Mouse (Mus musculus) bone marrow macrophage, adult 2 months (primary cell): ENCODE data around the gene Col15a1. TPM values are rescaled to one million over a fixed set of nuclear protein-coding genes. Genes with fewer than 3 reads are reported as not detected.

Experiments used
- H3K27ac ChIP-seq: 2 replicates; pipeline ENCODE4 v1.5.1; 2012; ENCODE audit warnings: low read depth, low read length; ENCODE audit not compliant: insufficient read depth
- H3K4me1 ChIP-seq: 2 replicates; pipeline ENCODE4 v1.6.1; 2012; ENCODE audit warnings: low read length; ENCODE audit not compliant: control insufficient read depth, insufficient read depth
- H3K4me3 ChIP-seq: 2 replicates; pipeline ENCODE4 v1.5.1; 2012; ENCODE audit warnings: mild to moderate bottlenecking, low read length, moderate library complexity; ENCODE audit not compliant: insufficient read depth
- CTCF ChIP-seq: IDR thresholded peaks from 2 replicates; pipeline ENCODE4 v1.5.1; 2012; ENCODE audit warnings: low read depth, mild to moderate bottlenecking, low read length, moderate library complexity
- POLR2A ChIP-seq: IDR thresholded peaks from 2 replicates; pipeline ENCODE4 v1.6.1; 2012; ENCODE audit warnings: mild to moderate bottlenecking, low read depth, low read length, borderline replicate concordance
- polyA plus RNA-seq: library from polyadenylated mRNA; stranded (reverse); fragments of >200 nt; gene quantifications from 2 replicates; pipeline ENCODE4 v1.2.4, GENCODE M21; 2012; ENCODE audit not compliant: missing spikeins, insufficient read depth, insufficient read length

The Col15a1 gene
- polyA plus RNA-seq, 1 experiment = 2.0 TPM

DNA sequence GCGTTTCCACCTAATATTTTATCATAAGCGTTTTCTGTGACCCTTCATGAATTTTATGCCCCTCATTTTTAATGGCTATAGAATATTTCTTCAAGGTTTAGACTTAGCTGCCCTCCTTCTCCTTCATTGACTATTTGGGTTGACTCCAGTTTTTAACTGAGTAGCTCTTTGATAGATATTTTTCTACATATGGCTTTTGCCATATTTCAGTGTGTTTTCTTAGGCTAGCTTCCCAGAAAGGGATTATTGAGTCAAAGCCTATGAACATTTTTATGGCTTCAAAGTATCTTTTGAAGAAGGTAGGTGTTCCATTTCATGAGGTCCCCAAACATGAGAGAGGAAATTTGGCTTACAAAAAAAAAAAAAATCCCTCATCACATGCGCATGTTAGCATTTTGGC, 11.8 kb upstream of the Col15a1 start:
- TF ChIP-seq CTCF = no peak
- no peak for TF ChIP-seq POLR2A
- H3K4me1 ChIP-seq = no peaks in the 10 kb centered on the region
- H3K27ac ChIP-seq = no peak overlapping the region
- H3K4me3 ChIP-seq = no peak overlapping the region

DNA sequence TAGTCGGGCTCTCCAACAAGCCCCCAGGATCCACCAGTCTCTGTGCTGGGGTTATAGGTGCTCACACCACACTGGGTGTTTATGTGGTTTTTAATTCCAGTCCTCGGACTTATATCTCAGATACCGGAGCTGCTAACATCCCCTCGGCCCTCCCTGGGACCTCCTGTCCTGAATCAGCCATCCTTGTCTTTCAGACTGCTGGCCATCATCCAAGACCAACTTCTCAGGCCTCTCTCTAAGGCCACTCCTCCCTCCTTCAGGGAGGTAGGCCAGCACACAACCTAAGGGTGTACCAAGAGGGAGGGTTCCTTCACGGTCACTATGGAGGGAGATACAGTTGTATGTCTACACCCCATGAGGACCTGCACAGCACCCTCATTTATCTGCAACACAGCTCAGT, 4.3 kb upstream of the Col15a1 start:
- H3K27ac ChIP-seq = no peak overlapping the region
- no peak overlapping the region for H3K4me3 ChIP-seq
- TF ChIP-seq CTCF = no peak
- TF ChIP-seq POLR2A = no peak
- no peaks in the 10 kb centered on the region for H3K4me1 ChIP-seq

DNA sequence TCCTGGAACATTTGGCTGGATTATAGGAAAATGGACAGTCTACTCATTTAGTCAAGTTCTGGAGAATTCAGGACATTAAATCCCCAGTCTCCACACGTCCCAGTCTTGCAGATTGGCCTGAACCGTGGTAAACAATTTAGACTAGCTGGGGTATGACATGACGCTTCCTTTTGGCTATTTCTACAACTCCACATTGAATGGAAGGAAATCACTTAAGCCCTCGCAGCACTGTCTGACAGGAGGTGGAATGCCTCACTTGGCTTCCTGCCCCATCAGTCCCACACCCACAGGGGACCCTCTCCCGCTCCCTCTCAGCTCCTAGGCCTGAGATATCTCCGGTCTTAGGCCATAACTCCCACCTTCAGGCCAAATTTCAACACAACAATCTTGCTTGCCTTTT, 2.1 kb upstream of the Col15a1 start:
- no peak overlapping the region for H3K4me3 ChIP-seq
- TF ChIP-seq POLR2A (no peak), CTCF (no peak)
- H3K4me1 ChIP-seq = no peaks in the 10 kb centered on the region
- no peak overlapping the region for H3K27ac ChIP-seq

DNA sequence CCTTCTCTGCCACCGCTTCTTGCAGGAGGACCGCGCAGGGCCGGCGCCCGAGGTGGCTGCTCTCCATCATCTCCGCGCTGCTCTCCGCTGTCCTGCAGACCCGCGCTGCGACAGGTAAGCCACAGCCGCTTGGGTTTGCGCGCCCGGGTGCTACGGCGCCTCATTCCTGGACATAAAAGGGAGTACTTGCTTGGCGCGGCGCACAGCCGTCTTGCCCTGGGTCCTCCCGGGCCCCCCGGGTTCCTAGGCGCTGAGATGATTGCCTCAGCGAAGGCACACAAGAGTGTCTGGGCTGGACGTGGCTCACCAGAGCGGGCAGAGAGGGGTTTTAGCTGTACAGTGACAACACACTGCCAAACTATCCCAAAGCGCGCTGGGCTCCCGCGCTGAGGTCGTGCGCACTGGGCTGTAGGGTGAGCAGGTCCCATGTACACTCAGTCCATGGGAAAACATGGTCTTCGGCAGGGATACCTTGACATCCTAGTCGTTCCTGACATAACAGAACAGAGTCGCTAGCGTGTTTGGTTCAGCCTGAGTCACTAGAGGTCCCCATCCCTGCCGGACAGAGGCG, 545 bp downstream of the Col15a1 start:
- TF ChIP-seq POLR2A (no peak), CTCF (no peak)
- Histone ChIP-seq H3K4me3 (no peak overlapping the region), H3K27ac (no peak overlapping the region), H3K4me1 (no peaks in the 10 kb centered on the region)

- TF ChIP-seq CTCF = no peak
- Histone ChIP-seq H3K27ac (no peak overlapping the region), H3K4me3 (no peak overlapping the region), H3K4me1 (no peaks in the 10 kb centered on the region)
These were observed 1.5 kb downstream of the Col15a1 start for GRCm38 (mm10) chr4:47209466-47209865.

DNA sequence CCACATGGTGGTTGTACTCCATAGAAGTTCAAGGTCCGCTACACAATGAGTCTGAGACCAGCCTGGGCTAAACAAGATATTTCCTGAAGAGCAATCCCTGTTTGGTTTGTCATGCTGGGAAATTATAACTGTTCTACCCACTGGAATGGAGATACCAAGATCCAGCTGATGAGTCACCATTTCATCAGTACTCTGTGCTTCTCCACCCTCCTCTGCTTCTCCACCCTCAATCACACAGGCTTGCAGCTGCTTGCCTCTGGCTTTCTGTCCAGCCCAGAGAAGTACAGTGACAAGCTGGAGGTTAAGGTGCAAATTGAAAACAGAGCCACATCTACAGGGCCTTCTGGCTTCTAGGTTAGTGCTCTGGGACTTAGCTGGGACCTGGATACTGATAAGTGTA, 10.9 kb downstream of the Col15a1 start:
- TF ChIP-seq CTCF = no peak
- no peak for TF ChIP-seq POLR2A
- Histone ChIP-seq H3K27ac (no peak overlapping the region), H3K4me3 (no peak overlapping the region), H3K4me1 (peaks cover 8% of the 10 kb centered on the region)

DNA sequence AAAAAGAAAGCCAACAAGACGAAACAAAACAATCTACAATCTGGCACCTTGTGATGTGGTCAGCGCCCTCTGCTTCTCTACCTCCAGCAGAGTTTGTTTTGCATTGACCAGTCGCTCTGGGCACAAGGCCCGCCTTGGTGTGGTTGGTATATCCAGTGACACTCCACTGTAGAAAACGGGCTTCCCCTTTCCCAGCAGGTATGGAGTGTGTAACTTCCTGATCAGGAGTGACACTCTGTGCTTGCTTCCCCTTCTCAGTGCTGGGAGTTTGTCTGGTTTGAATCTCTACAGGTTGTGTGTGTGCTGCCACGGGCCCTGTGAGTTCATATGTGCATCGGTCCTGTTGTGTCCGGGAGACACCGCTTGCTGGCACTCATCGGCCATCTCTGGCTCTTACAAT, 11.4 kb downstream of the Col15a1 start:
- Histone ChIP-seq H3K4me3 (no peak overlapping the region), H3K27ac (no peak overlapping the region), H3K4me1 (peaks cover 8% of the 10 kb centered on the region)
- TF ChIP-seq POLR2A (no peak), CTCF (no peak)

- Histone ChIP-seq H3K4me3 (no peak overlapping the region), H3K4me1 (peaks cover 8% of the 10 kb centered on the region), H3K27ac (no peak overlapping the region)
- TF ChIP-seq POLR2A (no peak), CTCF (no peak)
These were observed 12.6 kb downstream of the Col15a1 start for GRCm38 (mm10) chr4:47220544-47220943.

GRCm38 (mm10) chr4:47222146-47222545, 14.2 kb downstream of the Col15a1 start:
- Histone ChIP-seq H3K4me3 (no peak overlapping the region), H3K27ac (no peak overlapping the region), H3K4me1 (peaks cover 8% of the 10 kb centered on the region)
- no peak for TF ChIP-seq CTCF
- no peak for TF ChIP-seq POLR2A

DNA sequence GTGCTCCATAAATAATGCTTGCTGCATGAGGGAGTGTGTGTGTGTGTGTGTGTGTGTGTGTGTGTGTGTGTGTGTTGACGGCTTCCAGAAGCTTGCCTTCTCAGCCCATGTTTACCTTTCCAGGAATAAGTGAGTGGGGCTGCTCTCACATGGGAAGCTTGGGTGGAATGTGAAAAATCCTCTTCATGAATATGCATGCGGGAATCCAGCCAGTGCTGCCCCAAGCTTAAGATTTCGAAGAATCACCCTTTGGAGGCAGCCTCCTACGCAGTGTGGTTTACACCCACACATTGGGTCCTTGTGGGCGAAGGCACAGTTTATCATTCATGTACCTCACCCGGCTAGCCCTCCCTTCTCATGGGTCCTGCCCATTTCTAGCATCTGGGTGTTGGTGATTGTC, 18.0 kb downstream of the Col15a1 start:
- peaks cover 7% of the 10 kb centered on the region for H3K4me1 ChIP-seq
- TF ChIP-seq CTCF = no peak
- no peak for TF ChIP-seq POLR2A
- H3K4me3 ChIP-seq = no peak overlapping the region
- H3K27ac ChIP-seq = no peak overlapping the region

GRCm38 (mm10) chr4:47227101-47227500, 19.1 kb downstream of the Col15a1 start:
- TF ChIP-seq CTCF = no peak
- TF ChIP-seq POLR2A = no peak
- H3K4me3 ChIP-seq = no peak overlapping the region
- no peak overlapping the region for H3K27ac ChIP-seq

More at GRCm38 (mm10) chr4:47227101-47227500, 19.1 kb downstream of the Col15a1 start:
- peaks cover 18% of the 10 kb centered on the region for H3K4me1 ChIP-seq
